Mouse (Mus musculus) right cerebral cortex, postnatal 36 days (tissue): Measurements from ENCODE around the gene Defb18.
"Not testable (repeated sequence)": the region's sequence is repeated elsewhere in the genome, so short reads cannot be mapped to it uniquely, and the experiment has no call there.

Source experiments
- DNase-seq, 2 experiments: peaks; one replicate each; pipeline ENCODE4 v3.0.0; 2022; ENCODE audit warnings: low spot score in 2 of 2, mixed read lengths in 1 of 2

The Defb18 gene

GRCm38 (mm10) chr1:18237343-18237742 is at the start of gene Defb18:
Defb18 (minus strand) TSS chr1:18237443.
- no peak for DNase-seq

- DNase-seq, result no peak
Measured at GRCm38 (mm10) chr1:18271095-18271494, 33.9 kb upstream of the Defb18 start.

GRCm38 (mm10) chr1:18268845-18269244 is 31.6 kb upstream of the Defb18 start:
- DNase-seq, result no peak

- no peak for DNase-seq
Measured at GRCm38 (mm10) chr1:18265038-18265437, 27.8 kb upstream of the Defb18 start, which contains the start of gene Defb41. Defb41 (minus strand) TSS chr1:18265138.

- DNase-seq, result not testable (repeated sequence)
Measured at GRCm38 (mm10) chr1:18245801-18246580, 8.7 kb upstream of the Defb18 start.

GRCm38 (mm10) chr1:18223385-18223945 is 13.8 kb downstream of the Defb18 start:
- DNase-seq, result no peak

- DNase-seq, result no peak
Measured at GRCm38 (mm10) chr1:18191719-18192118, 45.5 kb downstream of the Defb18 start.

GRCm38 (mm10) chr1:18190714-18191712 is 46.2 kb downstream of the Defb18 start:
- no peak for DNase-seq
